Mouse (Mus musculus) ES-Bruce4 (cell line): ENCODE measurements around the gene Ankrd24. TPM values are rescaled to one million over a fixed set of nuclear protein-coding genes. Genes with fewer than 3 reads are reported as not detected.
"Not testable (repeated sequence)": the region's sequence is repeated elsewhere in the genome, so short reads cannot be mapped to it uniquely, and the experiment has no call there.

Experiments
- H3K27ac ChIP-seq: 2 replicates; pipeline ENCODE4 v1.5.1; 2012; ENCODE audit warnings: low read length, inconsistent platforms; ENCODE audit not compliant: insufficient read depth
- H3K27me3 ChIP-seq: 2 replicates; pipeline ENCODE4 v1.6.1; 2012; ENCODE audit warnings: mild to moderate bottlenecking, low read length, inconsistent platforms; ENCODE audit not compliant: control insufficient read depth, poor library complexity, insufficient read depth, severe bottlenecking
- H3K36me3 ChIP-seq: 2 replicates; pipeline ENCODE4 v1.6.1; 2012; ENCODE audit warnings: inconsistent platforms, mild to moderate bottlenecking, low read length, moderate library complexity; ENCODE audit not compliant: control insufficient read depth, poor library complexity, insufficient read depth, severe bottlenecking
- H3K4me1 ChIP-seq: one replicate; pipeline ENCODE4 v1.8.1; 2011; ENCODE audit warnings: low read length; ENCODE audit not compliant: control insufficient read depth, insufficient read depth
- H3K4me3 ChIP-seq: 2 replicates; pipeline ENCODE4 v1.5.1; 2011; ENCODE audit warnings: low read depth, mild to moderate bottlenecking, low read length
- H3K9ac ChIP-seq: 2 replicates; pipeline ENCODE4 v1.6.1; 2012; ENCODE audit warnings: low read depth, mild to moderate bottlenecking, inconsistent platforms; ENCODE audit not compliant: poor library complexity, severe bottlenecking
- H3K9me3 ChIP-seq: replicated peaks from 2 replicates; pipeline ENCODE4 v1.6.1; 2012; ENCODE audit warnings: mild to moderate bottlenecking, low read length, inconsistent platforms; ENCODE audit not compliant: control insufficient read depth, poor library complexity, insufficient read depth, severe bottlenecking
- CTCF ChIP-seq: IDR thresholded peaks from one replicate; pipeline ENCODE4 v1.8.1; 2011; ENCODE audit warnings: low read depth, low read length
- EP300 ChIP-seq: IDR thresholded peaks from 2 replicates; pipeline ENCODE4 v1.6.1; 2011; ENCODE audit warnings: low read depth, low read length; ENCODE audit not compliant: insufficient read depth
- POLR2A ChIP-seq: IDR thresholded peaks from one replicate; pipeline ENCODE4 v1.8.1; 2011; ENCODE audit warnings: low read length; ENCODE audit not compliant: insufficient read depth
- polyA plus RNA-seq: library from polyadenylated mRNA; stranded (reverse); fragments of >200 nt; gene quantifications from 2 replicates; pipeline ENCODE4 v1.2.4, GENCODE M21; 2011; ENCODE audit warnings: low read depth; ENCODE audit not compliant: missing spikeins, insufficient read depth, insufficient read length

The Ankrd24 gene
- polyA plus RNA-seq, 1 experiment = 16.1 TPM

GRCm38 (mm10) chr10:81645391-81645790, 17.1 kb downstream of the Ankrd24 start:
- Histone ChIP-seq H3K4me3 (no peak overlapping the region), H3K9me3 (no peaks in the 10 kb centered on the region), H3K36me3 (no peaks in the 10 kb centered on the region), H3K27me3 (no peaks in the 10 kb centered on the region), H3K9ac (no peak overlapping the region), H3K27ac (no peak overlapping the region), H3K4me1 (peaks cover 2% of the 10 kb centered on the region)
- TF ChIP-seq EP300 = no peak
- TF ChIP-seq POLR2A = no peak
- TF ChIP-seq CTCF = no peak

GRCm38 (mm10) chr10:81646015-81646555, 17.7 kb downstream of the Ankrd24 start:
- no peak overlapping the region for H3K4me3 ChIP-seq
- H3K27ac ChIP-seq = no peak overlapping the region
- H3K4me1 ChIP-seq = peaks cover under 1% of the 10 kb centered on the region
- H3K27me3 ChIP-seq = no peaks in the 10 kb centered on the region
- TF ChIP-seq POLR2A (no peak), CTCF (no peak), EP300 (no peak)
- H3K9ac ChIP-seq = no peak overlapping the region
- H3K9me3 ChIP-seq = no peaks in the 10 kb centered on the region
- 0 out of 2 replicates have a peak, but pooled peaks cover 3% of the 10 kb centered on the region for H3K36me3 ChIP-seq

GRCm38 (mm10) chr10:81648803-81649775, 20.7 kb downstream of the Ankrd24 start, which contains the start of gene Gm10778:
Gene Gm10778, plus strand, starts transcription at chr10:81649059.
- H3K27ac ChIP-seq, H3K4me1 ChIP-seq, H3K9me3 ChIP-seq, H3K36me3 ChIP-seq, H3K27me3 ChIP-seq: not testable (repeated sequence)
- H3K9ac ChIP-seq = peak within 1 kb of the TSS; percentile 67
- peak within 1 kb of the TSS; percentile 97 for H3K4me3 ChIP-seq

- Histone ChIP-seq H3K9me3 (peaks cover 34% of the 10 kb centered on the region), H3K36me3 (peaks cover 7% of the 10 kb centered on the region; the same call in 1 of the 2 replicates)
Observed at GRCm38 (mm10) chr10:81655178-81655577, 26.8 kb downstream of the Ankrd24 start.

GRCm38 (mm10) chr10:81656174-81656573, 27.8 kb downstream of the Ankrd24 start:
- TF ChIP-seq EP300 (peak; percentile 27; the same call in 1 of the 2 replicates), POLR2A (no peak), CTCF (no peak)
- Histone ChIP-seq H3K36me3 (peaks cover 5% of the 10 kb centered on the region; the same call in 1 of the 2 replicates), H3K27me3 (no peaks in the 10 kb centered on the region), H3K4me1 (peaks cover 2% of the 10 kb centered on the region), H3K4me3 (no peak overlapping the region), H3K9me3 (peaks cover 38% of the 10 kb centered on the region), H3K27ac (peak overlapping the region; percentile 95), H3K9ac (no peak overlapping the region)

More at GRCm38 (mm10) chr10:81655178-81655577, 26.8 kb downstream of the Ankrd24 start:
- Histone ChIP-seq H3K4me1 (peaks cover 2% of the 10 kb centered on the region), H3K27me3 (no peaks in the 10 kb centered on the region), H3K9ac (no peak overlapping the region), H3K27ac (peak overlapping the region; percentile 95), H3K4me3 (no peak overlapping the region)
- TF ChIP-seq EP300 (peak; percentile 95), CTCF (no peak), POLR2A (no peak)

GRCm38 (mm10) chr10:81687114-81687513, 58.8 kb downstream of the Ankrd24 start:
- not testable (repeated sequence) for H3K9me3 ChIP-seq, H3K36me3 ChIP-seq, H3K4me3 ChIP-seq, H3K4me1 ChIP-seq, H3K9ac ChIP-seq, H3K27ac ChIP-seq, H3K27me3 ChIP-seq

Other genes starting within 250 kb of the Ankrd24 start
- 52.9 and 70.3 TPM in 2 replicates for gene Dohh, start 244.1 kb upstream of the Ankrd24 start, polyA plus RNA-seq
- gene Gm48551, start 244.1 kb upstream of the Ankrd24 start, polyA plus RNA-seq = 1.5 TPM in 1 of 2 replicates, not detected in the other
- 1.1 TPM in 1 of 2 replicates, not detected in the other for gene Gm48552, start 239.5 kb upstream of the Ankrd24 start, polyA plus RNA-seq
- gene Smim24, start 235.5 kb upstream of the Ankrd24 start, polyA plus RNA-seq = 4.8 and 5.3 TPM in 2 replicates
- 6.1 and 7.2 TPM in 2 replicates for gene Nfic, start 172.9 kb upstream of the Ankrd24 start, polyA plus RNA-seq
- gene Celf5, start 145.8 kb upstream of the Ankrd24 start, polyA plus RNA-seq = 27.5 and 30.5 TPM in 2 replicates
- gene Ncln, start 132.1 kb upstream of the Ankrd24 start, polyA plus RNA-seq = 37.2 and 41.6 TPM in 2 replicates
- gene S1pr4, start 128.4 kb upstream of the Ankrd24 start, polyA plus RNA-seq = 0.49 and 0.93 TPM in 2 replicates
- gene Gna15, start 104.3 kb upstream of the Ankrd24 start, polyA plus RNA-seq = 11.2 and 11.6 TPM in 2 replicates
- gene Gna11, start 83.3 kb upstream of the Ankrd24 start, polyA plus RNA-seq = 32.0 and 35.3 TPM in 2 replicates
- gene Aes, start 69.1 kb upstream of the Ankrd24 start, polyA plus RNA-seq = 148 and 152 TPM in 2 replicates
- 3.1 and 3.8 TPM in 2 replicates for gene Tle2, start 54.0 kb upstream of the Ankrd24 start, polyA plus RNA-seq
- 15.0 and 18.5 TPM in 2 replicates for gene Tle6, start 27.5 kb upstream of the Ankrd24 start, polyA plus RNA-seq
- 3.2 and 3.9 TPM in 2 replicates for gene BC025920, start 22.3 kb upstream of the Ankrd24 start, polyA plus RNA-seq
- gene Sirt6, start 743 bp upstream of the Ankrd24 start, polyA plus RNA-seq = 15.0 and 16.6 TPM in 2 replicates
- gene Gm10778, start 20.5 kb downstream of the Ankrd24 start, polyA plus RNA-seq = 5.6 and 7.4 TPM in 2 replicates
- 14.0 and 17.8 TPM in 2 replicates for gene Zfp433, start 76.3 kb downstream of the Ankrd24 start, polyA plus RNA-seq
- 8.8 and 10.0 TPM in 2 replicates for gene Gm3055, start 142.6 kb downstream of the Ankrd24 start, polyA plus RNA-seq
- gene Gm4767, start 183.6 kb downstream of the Ankrd24 start, polyA plus RNA-seq = 3.2 and 5.7 TPM in 2 replicates
- gene Gm32687, start 235.4 kb downstream of the Ankrd24 start, polyA plus RNA-seq = 3.6 TPM in 1 of 2 replicates, not detected in the other